In the genomic region with DNA sequence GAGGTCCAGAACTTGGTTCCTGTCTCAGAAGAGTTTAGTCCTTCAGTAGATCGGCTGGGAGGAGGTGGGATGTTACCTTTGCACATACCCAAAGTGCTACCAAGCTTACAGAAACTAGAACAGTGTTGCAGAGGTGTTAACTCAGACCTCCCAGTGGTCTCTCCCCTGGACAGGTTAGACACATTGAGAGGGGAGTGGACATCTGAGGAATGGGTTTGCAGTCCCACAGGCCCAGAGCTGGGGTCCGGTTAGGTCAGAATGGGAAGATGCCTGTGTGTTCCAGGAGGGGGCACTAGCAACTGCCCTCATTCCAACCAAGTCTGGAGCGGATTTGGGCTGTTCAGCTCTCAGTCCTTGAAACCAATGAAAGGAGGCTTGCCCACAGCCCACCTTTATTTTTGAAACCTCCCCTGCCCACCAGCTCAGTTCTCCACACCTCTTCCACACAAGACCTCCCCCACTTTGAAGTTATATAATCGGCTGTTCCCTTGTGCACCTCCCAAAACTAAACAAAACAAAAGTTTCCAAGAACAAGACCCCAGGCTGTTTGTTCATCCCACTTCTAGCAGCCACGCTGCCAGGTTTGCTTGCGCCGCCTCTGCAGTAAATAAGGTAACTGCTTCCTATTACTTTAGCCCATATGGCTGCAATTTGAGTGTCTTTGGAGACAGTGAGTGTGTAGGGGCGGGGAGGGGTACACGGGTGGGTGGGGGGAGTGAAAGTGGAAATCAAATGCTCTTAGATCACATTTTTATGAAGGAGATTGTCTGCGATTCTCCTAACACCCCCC, we compare ENCODE assay signal across 8 mouse cellular contexts. TPM values are rescaled to one million over a fixed set of nuclear protein-coding genes. Genes with fewer than 3 reads are reported as not detected.
A peak's percentile ranks its signal among the peaks of the same experiment; 100 is the strongest.
DNase-seq lines count a peak whose midpoint lies in the region; ATAC-seq and TF ChIP-seq lines count a peak whose summit lies in the region.

No protein-coding gene starts in this region.

- H3K36me3 ChIP-seq in liver, embryonic 12.5 days = peaks cover 2% of the 10 kb centered on the region
- H3K36me3 ChIP-seq in embryonic facial prominence, embryonic 15.5 days = 0 out of 2 replicates have a peak, but pooled peaks cover 3% of the 10 kb centered on the region
- H3K36me3 ChIP-seq in midbrain, postnatal 0 days (ENCODE audit: insufficient read depth, low read length) = peaks cover 2% of the 10 kb centered on the region; the same call in 1 of the 2 replicates

- no peak for ATAC-seq in liver, embryonic 12.5 days
- no peak for ATAC-seq in embryonic facial prominence, embryonic 15.5 days (ENCODE audit: insufficient number of reproducible peaks, low FRiP score, low TSS enrichment, low read depth)
- ATAC-seq in midbrain, postnatal 0 days (ENCODE audit: low FRiP score) = no peak
- no peak for ATAC-seq in erythroid progenitor cell, adult 5-6 weeks (replicated peaks; ENCODE audit: low FRiP score, poor library complexity, severe bottlenecking)

- peaks cover 100% of the 10 kb centered on the region for H3K27me3 ChIP-seq in liver, embryonic 12.5 days (replicated peaks)
- peaks cover 71% of the 10 kb centered on the region for H3K27me3 ChIP-seq in embryonic facial prominence, embryonic 15.5 days
- peaks cover 49% of the 10 kb centered on the region for H3K27me3 ChIP-seq in midbrain, postnatal 0 days (ENCODE audit: insufficient read depth, low read length)

- DNase-seq in adrenal gland, adult (ENCODE audit: inconsistent age in 2 of 2, low spot score in 1 of 2) = peak; percentile 32 to 74
- no peak for DNase-seq in adrenal gland, postnatal 10 days
- DNase-seq in liver = no peak
- no peak for DNase-seq in midbrain, postnatal 0 days (ENCODE audit: low spot score)
- DNase-seq in layer of hippocampus, postnatal 25 days (ENCODE audit: extremely low spot score in 1 of 2, low spot score in 1 of 2) = no peak

- H3K4me2 ChIP-seq in liver, embryonic 12.5 days = peak overlapping the region; percentile 32; the same call in 1 of the 2 replicates
- peak overlapping the region; percentile 48 for H3K4me2 ChIP-seq in embryonic facial prominence, embryonic 15.5 days (replicated peaks)
- H3K4me2 ChIP-seq in midbrain, postnatal 0 days (ENCODE audit: low read depth, low read length, poor library complexity, severe bottlenecking) = no peak overlapping the region

- H3K4me1 ChIP-seq in liver, embryonic 12.5 days = peaks cover 65% of the 10 kb centered on the region
- peaks cover 84% of the 10 kb centered on the region for H3K4me1 ChIP-seq in embryonic facial prominence, embryonic 15.5 days
- H3K4me1 ChIP-seq in midbrain, postnatal 0 days (ENCODE audit: insufficient read depth, low read length) = 0 out of 2 replicates have a peak, but pooled peaks cover 6% of the 10 kb centered on the region

- 5% methylated on average over 10 of the region's 10 CpGs for WGBS in liver, embryonic 12.5 days (ENCODE audit: insufficient replicate concordance)
- WGBS in embryonic facial prominence, embryonic 15.5 days = 6% methylated on average over 10 of the region's 10 CpGs
- 6% methylated on average over 10 of the region's 10 CpGs for WGBS in midbrain, postnatal 0 days

- H3K27ac ChIP-seq in liver, embryonic 12.5 days = no peak overlapping the region
- H3K27ac ChIP-seq in embryonic facial prominence, embryonic 15.5 days (replicated peaks) = peak overlapping the region; percentile 78; the same call in 1 of the 2 replicates
- H3K27ac ChIP-seq in midbrain, postnatal 0 days (ENCODE audit: low read depth, low read length) = no peak overlapping the region

- no peak overlapping the region for H3K9ac ChIP-seq in liver, embryonic 12.5 days
- H3K9ac ChIP-seq in embryonic facial prominence, embryonic 15.5 days = no peak overlapping the region
- H3K9ac ChIP-seq in midbrain, postnatal 0 days (replicated peaks; ENCODE audit: low read length, poor library complexity, severe bottlenecking) = no peak overlapping the region

- peak; percentile 53 for TF ChIP-seq CTCF in midbrain, postnatal 0 days (IDR thresholded peaks at IDR 0.05)

- H3K9me3 ChIP-seq in liver, embryonic 12.5 days (replicated peaks) = no peaks in the 10 kb centered on the region
- H3K9me3 ChIP-seq in embryonic facial prominence, embryonic 15.5 days (replicated peaks) = no peaks in the 10 kb centered on the region
- H3K9me3 ChIP-seq in midbrain, postnatal 0 days (ENCODE audit: low read length) = no peaks in the 10 kb centered on the region

- no peak overlapping the region for H3K4me3 ChIP-seq in liver, embryonic 12.5 days
- peak overlapping the region; percentile 23; the same call in 1 of the 2 replicates for H3K4me3 ChIP-seq in embryonic facial prominence, embryonic 15.5 days (replicated peaks)
- H3K4me3 ChIP-seq in midbrain, postnatal 0 days (ENCODE audit: low read depth, low read length) = no peak overlapping the region

RNA-seq across cellular contexts. Expression of a gene that starts 3.2 kb away (rescaled TPM):
- total RNA-seq in adrenal gland, postnatal 10 days (2021) = 10 to 100 TPM in 1 of 2 experiments, 1 to 10 TPM in 1; 8.8 to 12.3 TPM
- polyA plus RNA-seq in liver, embryonic 12.5 days (2016; fragmentation: Nextera tagmentation; extraction: Ambion mirVana) = 2.5 and 3.3 TPM in 2 replicates
- polyA plus RNA-seq in embryonic facial prominence, embryonic 15.5 days (2015; fragmentation: Nextera tagmentation; extraction: Ambion mirVana) = 9.2 and 10.3 TPM in 2 replicates
- 14.9 and 15.5 TPM in 2 replicates for total RNA-seq in midbrain, postnatal 0 days (2014; rRNA removed)
- polyA plus RNA-seq in midbrain, postnatal 0 days (2015; fragmentation: Nextera tagmentation; extraction: Ambion mirVana) = 6.8 and 7.6 TPM in 2 replicates
- total RNA-seq in erythroid progenitor cell, adult 5-6 weeks (2015; ENCODE audit: low replicate concordance) = 1.3 TPM in 1 of 2 replicates, not detected in the other
- total RNA-seq in erythroid progenitor cell, adult 5-6 weeks (2017; ENCODE audit: low replicate concordance) = 1.0 and 3.3 TPM in 2 replicates
- total RNA-seq in layer of hippocampus, postnatal 25 days (2021) = 10 to 100 TPM; 13.8 to 16.7 TPM

RNA-seq across cellular contexts. Expression of a gene that starts 21.2 kb away (rescaled TPM):
- total RNA-seq in adrenal gland, postnatal 10 days (2021) = 1 to 10 TPM; 6.7 to 7.9 TPM
- 8.6 TPM in 2 replicates for polyA plus RNA-seq in liver, embryonic 12.5 days (2016; fragmentation: Nextera tagmentation; extraction: Ambion mirVana)
- 35.2 and 37.0 TPM in 2 replicates for polyA plus RNA-seq in embryonic facial prominence, embryonic 15.5 days (2015; fragmentation: Nextera tagmentation; extraction: Ambion mirVana)
- 9.6 and 10.6 TPM in 2 replicates for total RNA-seq in midbrain, postnatal 0 days (2014; rRNA removed)
- 5.6 and 6.7 TPM in 2 replicates for polyA plus RNA-seq in midbrain, postnatal 0 days (2015; fragmentation: Nextera tagmentation; extraction: Ambion mirVana)
- total RNA-seq in erythroid progenitor cell, adult 5-6 weeks (2015; ENCODE audit: low replicate concordance) = not detected in 2 replicates
- 0.51 TPM in 1 of 2 replicates, not detected in the other for total RNA-seq in erythroid progenitor cell, adult 5-6 weeks (2017; ENCODE audit: low replicate concordance)
- total RNA-seq in layer of hippocampus, postnatal 25 days (2021) = 1 to 10 TPM; 4.0 to 4.4 TPM

RNA-seq across cellular contexts. Expression of a gene that starts 42.1 kb away (rescaled TPM):
- 100 to 1,000 TPM in 1 of 2 experiments, 10 to 100 TPM in 1; 52.0 to 133 TPM for total RNA-seq in adrenal gland, postnatal 10 days (2021)
- 3.2 and 3.3 TPM in 2 replicates for polyA plus RNA-seq in liver, embryonic 12.5 days (2016; fragmentation: Nextera tagmentation; extraction: Ambion mirVana)
- polyA plus RNA-seq in embryonic facial prominence, embryonic 15.5 days (2015; fragmentation: Nextera tagmentation; extraction: Ambion mirVana) = 17.2 and 21.4 TPM in 2 replicates
- total RNA-seq in midbrain, postnatal 0 days (2014; rRNA removed) = 48.6 and 53.4 TPM in 2 replicates
- polyA plus RNA-seq in midbrain, postnatal 0 days (2015; fragmentation: Nextera tagmentation; extraction: Ambion mirVana) = 30.5 TPM in 2 replicates
- total RNA-seq in erythroid progenitor cell, adult 5-6 weeks (2015; ENCODE audit: low replicate concordance) = 5.4 and 13.4 TPM in 2 replicates
- total RNA-seq in erythroid progenitor cell, adult 5-6 weeks (2017; ENCODE audit: low replicate concordance) = 2.7 and 4.4 TPM in 2 replicates
- total RNA-seq in layer of hippocampus, postnatal 25 days (2021) = 10 to 100 TPM; 62.1 to 67.7 TPM

RNA-seq across cellular contexts. Expression of a gene that starts 56.0 kb away (rescaled TPM):
- total RNA-seq in adrenal gland, postnatal 10 days (2021) = not detected
- polyA plus RNA-seq in liver, embryonic 12.5 days (2016; fragmentation: Nextera tagmentation; extraction: Ambion mirVana) = not detected in 2 replicates
- polyA plus RNA-seq in embryonic facial prominence, embryonic 15.5 days (2015; fragmentation: Nextera tagmentation; extraction: Ambion mirVana) = not detected in 2 replicates
- total RNA-seq in midbrain, postnatal 0 days (2014; rRNA removed) = not detected in 2 replicates
- polyA plus RNA-seq in midbrain, postnatal 0 days (2015; fragmentation: Nextera tagmentation; extraction: Ambion mirVana) = not detected in 2 replicates
- total RNA-seq in erythroid progenitor cell, adult 5-6 weeks (2015; ENCODE audit: low replicate concordance) = not detected in 2 replicates
- not detected in 2 replicates for total RNA-seq in erythroid progenitor cell, adult 5-6 weeks (2017; ENCODE audit: low replicate concordance)
- total RNA-seq in layer of hippocampus, postnatal 25 days (2021) = not detected

Comparison
In these comparisons a context has a peak if more than half of its experiments do, and no peak if none do; other contexts are left out.
1. DNase-seq: peak in adrenal gland, adult (2 of 2); none in adrenal gland, postnatal 10 days (single experiment), liver (single experiment), midbrain, postnatal 0 days (single experiment) and layer of hippocampus, postnatal 25 days (0 of 2).